Mouse (Mus musculus): ENCODE results near the gene Nudt4.

Nudt4 gene

DNA sequence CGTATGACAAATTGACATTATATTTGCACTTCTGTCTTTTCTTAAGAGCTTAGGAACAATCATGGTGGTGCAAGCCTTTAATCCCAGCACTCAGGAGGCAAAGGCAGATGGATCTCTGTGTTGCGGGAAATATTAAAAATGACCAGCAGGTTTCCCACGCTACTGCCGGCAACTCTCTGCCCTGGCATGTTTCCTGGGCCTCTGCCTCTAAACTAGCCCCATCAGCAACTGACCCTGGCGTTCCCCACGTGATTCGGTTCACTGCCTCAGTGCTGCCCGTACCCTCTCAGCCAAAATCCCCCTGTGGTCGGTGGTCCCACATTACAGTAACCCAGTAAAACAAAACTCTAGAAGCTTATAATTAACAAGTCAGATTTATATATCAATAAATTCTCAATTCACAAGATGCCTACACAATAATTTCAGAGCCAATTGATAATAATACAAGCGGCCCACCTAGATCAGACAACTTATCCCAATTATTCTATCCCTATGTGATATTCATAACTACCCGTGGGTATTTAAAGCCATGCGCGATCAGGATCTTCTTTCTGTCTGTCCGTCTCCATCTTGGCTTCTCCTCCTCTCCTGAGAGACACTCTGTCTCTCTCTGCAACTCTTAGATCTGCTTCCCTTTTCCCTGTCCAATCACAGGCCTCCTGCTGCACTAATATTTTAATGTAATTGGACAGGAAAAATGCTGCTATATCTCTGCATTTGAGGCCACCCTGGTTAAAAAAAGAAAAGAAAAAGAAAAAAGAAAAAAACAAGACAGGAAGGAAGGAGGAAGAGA, 60.3 kb downstream of the Nudt4 start:
- no peak for DNase-seq (ENCODE audit: low read depth in 2 of 2, low spot score in 2 of 2)

DNA sequence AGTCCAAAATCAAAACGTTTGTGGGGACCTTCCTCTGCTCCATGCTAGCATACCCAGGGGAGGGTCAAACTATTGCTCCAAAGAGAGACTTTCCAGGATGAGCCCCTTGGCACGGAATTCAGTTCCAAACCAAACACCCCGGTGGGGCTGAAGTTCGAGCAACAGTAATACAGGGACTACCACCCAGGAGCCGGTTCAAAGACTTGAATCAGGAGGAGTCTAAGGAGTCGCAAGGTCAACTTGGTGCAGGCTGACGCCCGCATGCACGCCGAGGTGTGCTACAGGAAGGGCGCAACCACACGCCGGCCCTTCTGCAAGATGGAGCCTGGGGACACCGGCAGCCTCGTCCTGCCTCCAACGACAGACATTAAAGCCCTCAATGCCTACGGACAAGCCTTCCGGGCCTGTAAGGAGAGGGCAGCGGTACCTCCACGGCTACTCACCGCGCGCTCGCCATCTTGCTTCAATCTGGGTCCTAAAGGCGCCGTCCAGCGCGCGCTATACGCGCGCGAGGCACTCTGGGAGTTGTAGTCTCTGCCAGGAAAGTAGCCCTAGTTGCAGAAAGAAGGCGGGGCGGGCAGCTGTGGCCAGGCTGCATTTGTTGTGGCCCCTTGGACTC, 62.4 kb downstream of the Nudt4 start, which contains the start of gene Mrpl42:
Mrpl42 (minus strand) TSS at position 478 of the 619 bp plus-strand sequence.
- peak; percentile 48 to 56 for DNase-seq (ENCODE audit: low read depth in 2 of 2, low spot score in 2 of 2)

DNA sequence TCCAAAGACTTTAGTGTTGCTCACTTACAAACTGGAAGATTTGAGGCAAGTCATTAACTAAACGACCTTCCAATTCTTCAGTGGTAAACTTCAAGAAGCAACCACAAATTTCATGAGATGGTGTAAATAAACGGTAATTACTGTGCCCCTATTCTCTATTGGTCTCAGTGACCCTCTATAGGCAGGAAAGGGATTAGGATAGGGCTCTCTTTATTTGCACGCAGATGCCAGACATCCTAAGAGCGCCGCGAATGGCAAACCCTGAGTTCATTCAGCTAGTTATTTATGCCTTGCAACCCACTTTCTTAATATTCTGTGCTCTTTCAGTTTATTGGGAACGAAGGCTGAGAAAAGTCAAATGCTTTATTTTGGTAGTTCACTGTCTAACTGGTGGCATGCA, 62.9 kb downstream of the Nudt4 start:
- no peak for DNase-seq (ENCODE audit: low read depth in 2 of 2, low spot score in 2 of 2)
